Mouse (Mus musculus) megakaryocyte progenitor cell, adult 5-6 weeks (primary cell): ENCODE results near the gene Clip2. TPM values are rescaled to one million over a fixed set of nuclear protein-coding genes. Genes with fewer than 3 reads are reported as not detected.
A peak's percentile ranks its signal among the peaks of the same experiment; 100 is the strongest.

Experiments
- ATAC-seq: replicated peaks from 2 replicates; pipeline ENCODE4 v1.8.0; 2016; ENCODE audit warnings: mild to moderate bottlenecking, moderate TSS enrichment, inconsistent platforms; ENCODE audit not compliant: poor library complexity
- total RNA-seq, 2 experiments: library from RNA; stranded (forward) in 1 of 2; stranded (reverse) in 1 of 2; fragments of 157-497, 149-512 nt in 1 of 2; fragments of 200-1000 nt in 1 of 2; gene quantifications; 2 replicates each; pipeline versions ENCODE4 v1.2.3 to v1.2.4; 2015 to 2017

Gene Clip2
- total RNA-seq, 2 experiments from 2014 or later: 2.1 to 17.6 TPM

DNA sequence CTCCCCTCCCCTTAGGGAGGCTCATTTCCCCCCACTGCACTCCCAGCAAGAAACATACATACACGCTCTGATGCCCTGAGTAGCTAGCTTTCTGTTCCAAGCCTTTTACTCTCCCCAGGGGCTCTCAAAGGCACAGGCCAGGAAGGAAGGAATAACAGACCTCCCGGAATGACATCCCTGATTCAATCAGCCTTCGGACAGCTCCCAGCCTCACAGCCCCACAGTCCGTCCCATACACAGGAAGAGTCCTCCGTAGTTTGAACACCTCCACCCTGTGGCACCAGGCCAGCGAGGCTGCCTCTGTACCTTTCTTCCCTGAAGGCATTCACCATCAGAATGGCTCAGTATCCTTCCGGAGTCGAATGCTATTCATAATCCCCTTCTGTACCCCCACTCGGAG, 23.7 kb downstream of the Clip2 start:
- no peak for ATAC-seq

GRCm38 (mm10) chr5:134525971-134526711, 26.1 kb downstream of the Clip2 start:
- no peak for ATAC-seq

GRCm38 (mm10) chr5:134523728-134524127, 28.5 kb downstream of the Clip2 start:
- no peak for ATAC-seq

DNA sequence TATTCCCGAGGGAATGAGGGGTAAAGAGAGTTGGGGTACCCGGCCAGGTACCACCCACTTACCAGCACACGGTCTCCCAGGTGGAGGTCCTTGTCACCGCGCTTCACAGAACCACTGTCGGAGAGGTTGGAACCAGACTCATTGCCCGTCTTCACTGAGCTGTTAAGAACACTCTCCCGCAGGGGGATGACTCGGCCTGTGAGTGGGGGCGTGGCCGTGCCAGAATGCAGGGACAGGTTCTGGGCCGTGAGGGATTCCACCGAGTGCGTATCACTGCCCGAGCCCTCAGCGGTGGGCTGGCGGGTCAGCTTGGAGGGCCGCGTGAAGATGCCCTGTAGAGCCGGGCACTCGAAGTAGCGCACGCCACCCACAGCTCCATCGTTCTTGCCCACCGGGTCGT, 29.7 kb downstream of the Clip2 start:
- no peak for ATAC-seq

DNA sequence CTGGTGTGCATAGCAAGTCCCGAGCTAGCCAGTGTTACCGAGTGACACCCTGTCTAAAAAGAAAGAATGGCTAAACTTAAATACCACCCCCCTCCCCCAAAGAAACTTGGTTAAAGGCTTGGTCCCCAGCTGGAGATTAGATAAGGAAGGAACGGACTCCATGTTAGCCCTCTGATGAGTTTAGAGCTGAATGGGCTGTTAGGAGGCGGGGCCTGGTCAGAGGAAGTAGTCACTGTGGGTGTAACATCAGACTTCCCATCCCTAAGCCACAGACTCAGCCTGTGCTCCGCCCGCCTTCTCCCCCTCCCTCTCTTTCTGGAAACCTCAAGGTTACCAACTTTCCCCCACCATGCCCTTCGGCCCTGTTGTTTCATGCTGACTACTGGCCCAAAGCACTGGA, 30.4 kb downstream of the Clip2 start:
- ATAC-seq: peak; percentile 98

- no peak for ATAC-seq
Observed at GRCm38 (mm10) chr5:134521131-134521530, 31.1 kb downstream of the Clip2 start.

GRCm38 (mm10) chr5:134520120-134520519, 32.1 kb downstream of the Clip2 start:
- ATAC-seq: peak; percentile 15; the same call in 1 of the 2 replicates

DNA sequence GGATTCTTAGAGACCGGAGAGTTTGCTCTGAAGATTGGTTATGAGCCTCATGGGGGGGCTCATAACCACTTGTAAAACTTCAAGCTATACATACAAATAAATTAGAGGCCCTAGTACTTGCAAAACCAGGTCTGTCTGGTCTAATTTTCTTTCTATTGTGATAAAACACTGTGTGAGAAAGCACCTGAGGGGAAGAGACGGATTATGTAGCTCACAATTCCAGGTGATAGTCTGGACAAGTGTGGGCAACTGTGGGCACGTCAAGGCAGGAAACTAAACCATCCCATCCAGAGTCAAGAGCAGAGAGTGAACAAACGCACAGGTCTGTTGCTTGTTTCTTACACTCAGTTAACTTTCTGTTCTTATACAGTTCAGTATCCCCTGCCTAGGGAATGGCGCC, 32.8 kb downstream of the Clip2 start:
- no peak for ATAC-seq

DNA sequence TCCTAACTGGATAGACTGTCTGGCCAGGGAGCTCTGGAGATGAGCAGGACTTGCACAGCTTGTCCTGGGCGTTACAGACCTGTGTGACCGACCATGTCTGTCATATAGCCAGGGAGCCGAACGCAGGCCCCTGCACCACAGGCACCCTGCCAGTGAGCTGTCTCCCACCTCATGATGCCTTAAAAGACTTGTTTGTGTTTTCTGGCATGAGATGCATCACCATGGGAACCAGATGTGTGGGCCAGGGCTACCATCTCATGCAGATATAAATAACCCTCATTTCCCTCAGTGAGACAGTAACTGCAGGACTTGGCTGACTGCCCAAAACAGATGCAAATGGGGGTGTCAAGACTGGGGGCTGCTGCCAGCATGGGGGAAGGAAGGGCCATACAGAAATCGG, 40.1 kb downstream of the Clip2 start:
- ATAC-seq: no peak

DNA sequence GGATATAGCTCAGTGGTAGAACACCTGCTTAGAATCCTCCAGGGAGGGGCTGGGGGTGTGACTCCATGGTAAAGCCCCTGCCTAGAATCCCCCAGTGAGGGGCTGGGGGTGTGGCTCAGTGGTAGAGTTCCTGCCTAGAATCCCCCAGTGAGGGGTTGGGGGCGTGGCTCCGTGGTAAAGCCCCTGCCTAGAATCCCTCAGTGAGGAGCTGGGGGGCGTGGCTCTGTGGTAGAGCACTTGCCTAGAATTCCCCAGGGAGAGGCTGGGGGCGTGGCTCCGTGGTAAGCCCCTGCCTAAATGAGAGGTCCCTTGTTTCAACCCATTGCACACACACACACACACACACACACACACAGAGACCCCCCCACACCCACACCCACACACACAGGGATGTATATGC, 42.0 kb downstream of the Clip2 start:
- ATAC-seq: no peak

- ATAC-seq: peak; percentile 57
Observed at GRCm38 (mm10) chr5:134508965-134509364, 43.3 kb downstream of the Clip2 start.

DNA sequence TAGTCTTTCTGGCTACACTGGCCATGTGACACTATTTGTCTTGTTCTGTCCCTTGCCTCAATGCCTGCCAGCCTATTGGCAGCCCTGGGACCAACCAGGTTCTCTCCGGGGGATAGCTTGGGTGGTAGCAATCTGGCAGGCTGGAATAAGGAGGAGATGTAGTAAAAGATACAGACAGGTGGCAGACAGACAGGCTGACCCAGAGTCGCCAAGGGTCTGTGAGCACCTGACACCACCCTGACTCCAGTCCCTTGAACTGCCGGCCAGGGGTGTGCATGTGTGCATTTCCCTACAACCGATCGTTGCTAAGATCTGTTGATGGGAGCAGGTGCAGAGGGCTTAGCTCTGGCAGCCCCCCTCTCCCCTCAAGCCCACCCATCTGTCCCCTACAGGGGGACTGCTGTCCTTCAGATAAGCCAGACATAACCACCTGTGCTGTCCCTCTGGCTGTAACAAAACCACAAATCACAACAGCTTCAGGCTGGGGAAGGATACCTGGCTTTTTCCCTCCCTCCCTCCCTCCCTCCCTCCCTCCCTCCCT, 44.3 kb downstream of the Clip2 start:
- no peak for ATAC-seq

DNA sequence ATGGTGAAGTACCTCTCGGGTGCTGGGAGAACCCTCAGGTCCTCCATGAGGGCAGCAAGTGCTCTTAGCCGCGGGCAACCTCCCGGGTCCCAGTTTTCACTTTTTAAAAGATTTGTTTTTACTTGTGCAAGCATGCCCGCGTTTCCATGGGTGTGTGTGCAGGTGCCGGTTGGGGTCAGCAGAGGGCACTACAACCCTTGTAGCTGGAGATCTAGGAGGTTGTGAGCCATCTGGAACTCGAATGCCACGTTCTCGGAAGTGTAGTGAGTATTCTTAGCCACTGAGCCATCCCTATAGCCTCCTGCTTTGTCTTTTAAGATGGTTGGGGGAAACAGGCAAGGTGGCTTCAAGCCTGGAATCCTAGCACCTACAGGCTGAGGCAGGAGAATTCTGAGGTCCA, 44.9 kb downstream of the Clip2 start:
- peak; percentile 99 for ATAC-seq

DNA sequence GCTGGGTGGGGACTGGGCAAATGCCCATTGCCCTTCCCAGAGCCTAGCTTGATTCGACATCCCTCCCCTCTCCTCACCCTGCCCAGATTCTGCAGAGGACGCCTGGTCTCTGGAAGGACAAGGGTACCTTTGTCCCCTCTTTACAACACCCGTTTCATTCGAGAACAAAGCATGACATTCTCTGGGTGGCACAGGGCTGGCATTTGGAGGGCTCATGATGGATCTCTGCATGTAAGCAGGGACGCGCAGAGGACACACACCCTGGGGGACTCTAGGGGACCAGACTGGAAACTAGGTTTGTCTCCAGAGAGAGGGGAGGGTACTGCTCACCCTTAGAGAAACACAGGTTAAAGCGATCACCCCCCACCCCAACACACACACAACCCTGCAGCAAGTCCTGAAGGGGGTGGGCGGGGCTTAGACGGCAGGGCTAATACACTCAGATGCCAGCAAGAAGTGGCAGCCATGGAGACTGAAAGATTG, 46.4 kb downstream of the Clip2 start:
- ATAC-seq: no peak

- ATAC-seq: no peak
Observed at GRCm38 (mm10) chr5:134502591-134502990, 49.6 kb downstream of the Clip2 start.

- ATAC-seq: no peak
Observed at GRCm38 (mm10) chr5:134501453-134501852, 50.8 kb downstream of the Clip2 start.

- no peak for ATAC-seq
Observed at GRCm38 (mm10) chr5:134500681-134501080, 51.6 kb downstream of the Clip2 start.

DNA sequence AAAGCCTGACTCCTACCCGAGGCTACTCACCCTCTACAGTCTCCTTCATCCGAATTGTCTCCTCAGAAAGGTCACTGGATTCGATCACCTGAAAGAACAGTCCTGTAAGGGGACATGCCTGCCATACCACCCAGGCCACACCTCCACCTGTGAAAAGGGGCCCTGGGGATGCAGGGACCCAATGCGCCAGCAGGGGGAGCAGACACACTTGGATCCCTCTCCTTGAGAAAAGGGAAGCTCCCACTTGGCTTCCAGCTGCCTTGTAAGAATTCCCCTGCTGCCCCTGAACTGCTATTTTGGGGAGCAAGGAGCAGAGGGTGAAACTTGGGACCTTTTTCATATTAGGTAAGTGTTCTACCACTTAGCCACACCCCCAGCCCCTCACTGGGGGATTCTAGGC, 52.2 kb downstream of the Clip2 start:
- ATAC-seq: peak; percentile 93

DNA sequence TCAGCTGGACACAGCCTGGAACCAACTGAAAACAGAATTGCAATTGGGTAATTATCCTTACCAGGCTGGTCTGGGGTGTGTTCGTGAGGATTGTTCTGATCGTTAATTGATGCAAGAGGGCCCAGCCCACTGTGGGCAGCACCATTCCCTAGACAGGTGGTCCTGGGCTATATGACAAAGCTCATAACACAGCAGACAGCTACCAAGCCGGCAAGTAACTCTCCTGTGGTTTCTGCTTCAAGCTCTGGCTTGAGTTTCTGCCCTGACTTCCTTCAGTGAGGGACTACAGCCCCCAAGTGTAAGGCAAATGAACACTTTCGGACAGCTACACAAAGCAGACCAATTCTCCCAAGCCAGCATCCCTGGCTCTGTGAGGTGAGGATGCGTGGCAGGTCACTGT, 55.2 kb downstream of the Clip2 start:
- no peak for ATAC-seq

DNA sequence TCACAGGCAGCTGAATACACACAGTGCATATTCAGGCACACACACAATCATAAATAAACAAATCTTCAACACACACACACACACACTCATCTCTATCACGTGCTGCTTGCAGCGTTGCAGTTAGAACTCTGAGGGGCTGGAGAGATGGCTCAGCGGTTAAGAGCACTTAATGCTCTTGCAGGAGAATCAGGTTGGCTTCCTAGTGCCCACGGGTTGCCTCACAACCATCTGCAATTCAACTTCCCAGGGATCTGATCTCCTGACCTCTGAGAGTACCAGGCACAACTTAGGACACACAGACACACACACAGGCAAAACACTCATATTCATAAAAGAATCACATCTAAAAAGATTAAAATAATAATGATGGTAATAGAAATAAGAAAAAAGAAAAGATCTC, 56.4 kb downstream of the Clip2 start:
- ATAC-seq: no peak

DNA sequence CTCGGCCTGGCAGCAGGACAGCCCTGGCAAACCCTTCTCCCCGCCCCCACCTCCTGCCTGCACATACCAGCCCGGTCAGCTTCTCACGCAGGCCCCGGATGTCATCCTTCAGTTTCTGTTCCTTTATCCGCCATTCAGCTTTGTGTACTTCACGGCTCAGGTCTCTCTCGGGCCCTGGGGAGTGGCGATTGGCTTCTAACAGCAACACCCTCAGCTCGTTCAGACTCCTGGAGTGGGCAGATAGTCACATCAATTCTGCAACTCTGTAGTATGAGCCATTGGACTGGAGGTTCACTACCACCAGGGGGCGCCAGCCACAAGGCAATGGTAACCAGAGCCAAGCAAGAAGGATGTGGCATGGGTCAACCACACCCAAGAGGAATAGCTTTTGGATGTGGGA, 58.1 kb downstream of the Clip2 start:
- ATAC-seq: peak; percentile 72

- no peak for ATAC-seq
Observed at GRCm38 (mm10) chr5:134492956-134493355, 59.3 kb downstream of the Clip2 start.
